Mouse (Mus musculus) frontal cortex, adult (tissue): ENCODE data around the gene Lrrtm3.

Experiments
- ATAC-seq: cut with Nextera tagmentation; 2 replicates; pipeline ENCODE4 v1.9.2; 2017; ENCODE audit warnings: mild to moderate bottlenecking, moderate library complexity, mixed read lengths; ENCODE audit not compliant: low TSS enrichment

Gene Lrrtm3

GRCm38 (mm10) chr10:64041892-64042291 is 48.2 kb downstream of the Lrrtm3 start:
- no peak for ATAC-seq

GRCm38 (mm10) chr10:64041218-64041617 is 48.9 kb downstream of the Lrrtm3 start:
- 0 out of 2 replicates have a peak, but pooled peaks have one; percentile 6 for ATAC-seq

GRCm38 (mm10) chr10:64039760-64040535 is 50.1 kb downstream of the Lrrtm3 start:
- peak; percentile 92 for ATAC-seq

DNA sequence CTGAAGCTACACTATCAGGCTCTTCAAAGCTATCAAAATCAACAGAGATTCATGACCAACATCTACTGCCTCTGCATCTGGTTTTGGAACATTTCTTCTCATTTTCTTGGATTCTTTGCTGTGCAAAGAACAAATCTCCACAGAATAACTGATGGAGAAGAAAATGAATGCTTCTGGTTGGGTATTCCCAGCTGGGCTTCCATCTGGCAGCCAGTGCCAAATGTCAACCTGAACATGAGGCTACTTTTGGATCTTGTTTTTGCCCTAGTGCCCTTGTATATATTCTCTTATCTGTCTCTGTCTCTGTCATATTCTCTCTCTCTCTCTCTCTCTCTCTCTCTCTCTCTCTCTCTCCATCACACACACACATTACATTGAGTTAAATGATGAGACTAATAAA is 59.2 kb downstream of the Lrrtm3 start:
- no peak for ATAC-seq

- peak; percentile 96 for ATAC-seq
Observed at GRCm38 (mm10) chr10:64023340-64023739, 66.7 kb downstream of the Lrrtm3 start.

DNA sequence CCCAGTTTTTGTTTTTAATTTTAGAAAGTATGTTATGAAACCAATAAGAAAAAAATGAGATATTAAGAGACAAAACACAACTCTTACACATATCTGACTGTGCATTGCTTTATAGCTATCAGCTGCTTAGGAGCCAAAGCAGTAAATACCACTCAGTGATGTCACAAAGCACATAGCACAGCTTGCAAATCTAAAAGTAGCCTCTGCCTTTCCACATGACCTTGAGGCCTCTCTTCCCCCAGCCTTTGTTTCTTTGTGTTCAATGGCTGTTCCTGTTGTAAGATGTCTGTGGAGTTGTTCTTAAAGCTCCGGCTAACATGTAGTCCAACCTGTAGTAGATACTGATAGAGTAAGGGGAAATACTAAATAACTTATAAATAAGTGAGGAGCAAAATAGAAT is 69.7 kb downstream of the Lrrtm3 start:
- ATAC-seq = no peak

- ATAC-seq = peak; percentile 80
Observed at GRCm38 (mm10) chr10:64001996-64002395, 88.1 kb downstream of the Lrrtm3 start.

- ATAC-seq = no peak
Observed at GRCm38 (mm10) chr10:64001531-64001930, 88.5 kb downstream of the Lrrtm3 start.

- peak; percentile 69 for ATAC-seq
Observed at GRCm38 (mm10) chr10:63994251-63994650, 95.8 kb downstream of the Lrrtm3 start.

DNA sequence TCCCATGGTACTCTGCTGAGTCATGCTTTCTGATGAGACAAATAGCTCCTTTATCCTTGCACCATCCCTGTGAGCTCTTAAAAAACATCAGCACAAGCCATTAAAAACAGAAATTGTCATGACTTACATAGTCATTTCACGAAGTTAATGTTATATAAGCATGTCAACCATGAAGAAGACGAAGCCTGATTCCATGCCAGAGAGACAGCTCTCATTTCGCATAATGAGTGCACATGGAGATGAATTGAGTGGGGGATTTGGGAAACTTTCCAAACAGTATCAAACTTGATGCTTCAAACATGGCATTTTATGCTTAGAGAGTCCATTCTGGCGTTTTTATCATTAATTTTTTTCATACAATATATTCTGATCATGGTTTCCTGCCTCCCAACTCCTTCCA is 104.5 kb downstream of the Lrrtm3 start:
- ATAC-seq = 0 out of 2 replicates have a peak, but pooled peaks have one; percentile 30

DNA sequence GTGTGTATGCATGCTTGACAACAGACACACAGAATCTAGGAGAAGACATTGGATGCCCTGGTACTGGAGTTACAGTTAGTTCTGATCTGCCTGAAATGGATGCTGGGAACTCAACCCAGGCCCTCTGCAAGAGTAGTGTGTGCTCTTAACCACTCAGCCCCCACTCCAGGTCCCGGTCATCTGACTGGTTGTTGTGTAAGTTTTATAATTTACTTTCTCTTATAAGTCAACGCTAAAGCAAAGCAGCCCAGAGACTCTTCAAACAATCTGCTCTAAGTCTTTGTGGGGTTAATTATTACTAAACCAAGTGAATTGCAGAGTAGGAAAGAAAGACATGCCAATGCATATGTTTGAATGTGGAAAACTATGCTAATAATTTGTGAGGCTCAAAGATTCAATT is 110.7 kb downstream of the Lrrtm3 start:
- ATAC-seq = no peak

GRCm38 (mm10) chr10:63978969-63979368 is 111.1 kb downstream of the Lrrtm3 start:
- no peak for ATAC-seq

- ATAC-seq = peak; percentile 60
Observed at GRCm38 (mm10) chr10:63978535-63978934, 111.5 kb downstream of the Lrrtm3 start.

GRCm38 (mm10) chr10:63978101-63978500 is 112.0 kb downstream of the Lrrtm3 start:
- peak; percentile 35 for ATAC-seq

- peak; percentile 39; the same call in 1 of the 2 replicates for ATAC-seq
Observed at GRCm38 (mm10) chr10:63972300-63972699, 117.8 kb downstream of the Lrrtm3 start.

- peak; percentile 79 for ATAC-seq
Observed at GRCm38 (mm10) chr10:63954308-63954930, 135.7 kb downstream of the Lrrtm3 start.

- ATAC-seq = no peak
Observed at GRCm38 (mm10) chr10:63951481-63951880, 138.6 kb downstream of the Lrrtm3 start.

DNA sequence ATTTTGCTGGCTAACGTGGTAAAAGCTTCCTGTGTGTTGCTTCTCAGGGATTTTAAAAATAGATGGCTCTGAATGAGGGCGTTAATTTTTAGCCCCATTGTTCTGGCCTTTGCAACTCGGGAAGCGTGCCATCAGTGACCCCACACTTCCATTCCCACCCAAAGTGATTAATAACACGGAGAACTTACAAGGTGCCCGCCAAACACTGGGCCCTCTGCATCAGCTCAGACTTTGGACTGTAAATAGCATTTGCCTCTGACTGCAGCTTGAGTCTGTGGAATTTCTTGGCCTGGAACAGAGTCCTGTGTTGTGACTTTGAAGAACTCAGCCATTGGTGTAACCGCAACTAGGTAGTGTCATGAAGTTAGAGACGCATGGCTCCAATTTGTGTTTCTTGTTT is 139.2 kb downstream of the Lrrtm3 start:
- no peak; the same call in 1 of the 2 replicates for ATAC-seq

- ATAC-seq = peak; percentile 86
Observed at GRCm38 (mm10) chr10:63947266-63947665, 142.8 kb downstream of the Lrrtm3 start.

DNA sequence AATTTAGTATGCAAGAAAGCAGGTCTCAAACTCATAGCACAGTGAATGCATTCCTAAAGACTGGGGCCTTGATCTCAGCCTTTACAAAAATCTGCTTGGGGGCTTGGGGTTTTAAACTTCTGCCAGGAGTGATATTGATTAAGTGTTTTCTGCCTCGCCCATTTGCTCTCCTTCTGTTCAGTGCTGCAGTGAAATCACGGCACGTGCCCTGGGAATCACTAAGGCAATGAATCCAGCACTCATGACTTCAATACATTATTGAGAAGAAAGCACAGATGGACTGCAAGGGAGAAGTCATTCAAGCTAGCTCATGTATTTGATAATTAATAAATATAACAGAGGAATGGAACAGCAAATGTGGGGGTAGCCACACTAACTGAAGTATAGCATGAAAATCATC is 144.5 kb downstream of the Lrrtm3 start:
- no peak for ATAC-seq

DNA sequence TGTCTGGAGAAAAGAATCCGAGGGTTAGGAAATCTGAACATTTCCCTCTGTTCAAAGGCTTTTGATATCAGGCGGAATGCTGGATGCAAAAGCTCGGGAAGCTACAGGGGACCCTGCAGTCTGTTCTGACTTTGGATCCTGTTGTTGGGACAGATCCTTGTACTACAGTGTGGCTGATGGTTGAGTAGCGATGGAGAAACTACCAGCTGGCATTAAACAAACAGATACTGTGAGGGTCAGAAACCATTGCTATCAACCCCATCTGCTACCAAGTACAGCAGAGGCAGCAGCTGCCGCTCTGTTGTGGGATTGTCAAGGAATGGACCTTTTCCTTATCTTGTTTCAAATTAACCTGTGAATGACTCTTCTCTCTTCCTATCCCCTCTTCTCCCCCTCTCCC is 156.1 kb downstream of the Lrrtm3 start:
- no peak for ATAC-seq

DNA sequence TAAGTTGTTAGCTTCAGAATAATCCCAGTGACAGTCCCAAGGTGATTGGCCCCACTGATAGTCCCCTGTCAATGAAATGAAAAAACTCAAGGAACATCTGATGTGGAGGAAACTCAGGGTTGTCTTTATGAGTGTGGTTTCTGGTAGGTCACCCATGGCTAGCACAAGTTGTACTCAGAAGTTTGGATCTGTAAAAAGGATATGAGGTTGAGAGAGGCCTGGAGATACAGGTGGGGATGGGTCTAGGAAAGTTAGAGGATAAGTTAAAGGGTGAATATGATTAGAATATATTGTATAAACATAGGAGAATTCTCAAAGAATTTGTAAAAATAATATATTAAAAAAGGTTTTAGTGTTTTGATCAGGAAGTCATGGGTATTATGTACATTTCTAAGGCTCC is 162.7 kb downstream of the Lrrtm3 start, which contains the start of gene Gm10118:
Gm10118 (minus strand) TSS at position 101 of the 400 bp plus-strand sequence.
- ATAC-seq = no peak

GRCm38 (mm10) chr10:63908878-63909277 is 181.2 kb downstream of the Lrrtm3 start:
- ATAC-seq = no peak
